Mouse (Mus musculus) bone marrow macrophage, adult 2 months (primary cell): ENCODE data around the gene Arhgef19.

Source experiments
- CTCF ChIP-seq: IDR thresholded peaks from 2 replicates; pipeline ENCODE4 v1.5.1; 2012; ENCODE audit warnings: low read depth, mild to moderate bottlenecking, low read length, moderate library complexity
- POLR2A ChIP-seq: IDR thresholded peaks from 2 replicates; pipeline ENCODE4 v1.6.1; 2012; ENCODE audit warnings: mild to moderate bottlenecking, low read depth, low read length, borderline replicate concordance

DNA sequence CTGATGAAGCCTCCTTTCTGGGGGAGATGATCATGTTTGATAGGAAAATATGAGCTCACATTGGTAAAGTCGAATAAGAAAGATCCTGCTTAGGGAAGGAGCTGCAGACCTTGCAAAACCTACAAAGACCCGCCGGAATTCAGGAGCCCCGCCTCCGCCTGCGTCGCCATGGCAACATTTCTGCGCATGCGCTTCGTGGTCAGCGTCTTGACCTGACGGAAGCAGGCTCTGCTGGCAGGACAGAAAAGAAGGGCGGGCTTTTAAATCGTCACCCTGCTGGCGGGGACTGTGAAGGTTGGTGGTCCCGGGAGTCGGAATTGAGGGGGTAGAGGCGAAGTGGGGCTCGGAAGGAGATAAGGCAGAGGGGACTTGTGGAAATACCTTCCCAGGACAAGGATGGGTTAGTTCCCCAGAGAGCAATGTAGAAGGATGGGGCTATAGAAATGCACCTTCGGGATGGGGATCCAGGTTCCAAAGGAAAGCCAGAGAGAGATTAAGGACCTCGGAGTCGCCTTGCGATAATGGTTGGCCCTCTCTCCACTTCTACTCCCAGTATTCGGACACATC, 25.4 kb upstream of the Arhgef19 start, which contains the start of gene Rsg1:
- TF ChIP-seq CTCF (no peak), POLR2A (no peak)
